Mouse (Mus musculus) right cerebral cortex, postnatal 25 days (tissue): Measurements from ENCODE around the gene Bend7.

ENCODE experiments used
- DNase-seq: peaks from one replicate; pipeline ENCODE4 v3.0.0; 2022

Bend7 gene

DNA sequence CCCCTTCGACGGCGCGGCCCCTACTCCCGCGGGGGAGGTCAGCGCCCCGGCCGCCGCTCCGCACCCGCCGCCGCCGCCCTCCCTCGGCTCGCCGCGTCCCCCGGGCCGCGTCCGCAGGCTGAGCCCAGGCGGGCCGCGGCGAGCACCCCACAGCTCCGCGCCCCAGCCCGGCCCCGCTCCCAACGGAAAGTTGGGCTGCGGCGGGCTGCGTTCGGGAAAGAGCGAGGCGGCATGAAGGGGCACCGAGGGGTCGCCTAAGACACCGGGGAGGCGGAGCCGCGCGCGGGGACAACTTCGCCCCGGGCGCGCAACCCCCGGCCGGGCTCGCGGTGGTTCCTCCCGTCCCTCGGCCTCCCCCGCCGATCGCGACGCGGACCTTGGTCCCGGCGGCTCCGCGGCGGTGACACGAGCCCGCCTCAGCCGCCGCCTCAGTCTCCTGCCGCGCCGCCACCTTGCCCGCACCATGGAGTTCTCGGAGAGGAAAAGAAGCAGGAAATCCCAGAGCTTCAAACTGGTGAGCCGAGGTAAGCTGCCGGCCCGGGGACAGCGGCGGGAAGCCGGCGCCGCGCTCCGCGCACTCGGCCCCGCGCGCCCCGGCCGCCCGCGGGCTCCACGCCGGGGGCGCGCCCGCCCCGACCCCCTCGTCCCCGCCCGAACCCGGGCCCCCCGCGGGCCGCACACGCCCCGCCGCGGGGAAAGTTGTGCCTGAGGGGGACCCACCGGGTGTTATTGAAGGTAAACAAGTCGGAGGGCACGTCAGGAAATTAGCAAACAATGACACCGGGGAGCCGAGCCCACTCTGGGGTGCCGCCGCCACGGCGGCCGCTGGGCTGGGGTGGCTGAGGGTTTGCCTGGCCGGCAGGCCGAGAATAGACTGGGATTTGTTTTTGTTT is at the start of gene Bend7:
TSS of gene Bend7 (plus strand) at position 63 of the 893 bp plus-strand sequence.
- DNase-seq = peak; percentile 21

DNA sequence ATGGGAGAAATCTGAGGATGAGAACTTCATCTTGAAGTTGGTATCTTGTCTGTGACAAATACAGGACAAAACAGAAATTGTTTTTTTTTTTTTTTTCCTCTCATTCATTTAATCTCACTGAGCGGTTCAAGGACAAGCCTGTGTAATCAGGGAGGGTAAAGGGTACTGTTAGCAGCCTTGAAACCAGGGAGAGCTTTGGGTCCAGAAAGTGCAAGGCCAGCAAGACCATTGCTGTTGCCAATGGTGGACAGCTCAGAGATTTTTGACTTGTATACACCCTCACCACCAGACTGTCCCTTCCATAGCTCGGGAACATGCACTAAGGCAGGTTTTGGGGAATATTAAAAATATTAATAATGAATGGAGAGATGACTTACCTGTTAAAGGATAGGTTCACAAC is 49.0 kb upstream of the Bend7 start:
- no peak for DNase-seq

- no peak for DNase-seq
These were observed 47.9 kb upstream of the Bend7 start for GRCm38 (mm10) chr2:4669701-4670100.

- DNase-seq = no peak
These were observed 46.0 kb upstream of the Bend7 start for GRCm38 (mm10) chr2:4671636-4672035.

DNA sequence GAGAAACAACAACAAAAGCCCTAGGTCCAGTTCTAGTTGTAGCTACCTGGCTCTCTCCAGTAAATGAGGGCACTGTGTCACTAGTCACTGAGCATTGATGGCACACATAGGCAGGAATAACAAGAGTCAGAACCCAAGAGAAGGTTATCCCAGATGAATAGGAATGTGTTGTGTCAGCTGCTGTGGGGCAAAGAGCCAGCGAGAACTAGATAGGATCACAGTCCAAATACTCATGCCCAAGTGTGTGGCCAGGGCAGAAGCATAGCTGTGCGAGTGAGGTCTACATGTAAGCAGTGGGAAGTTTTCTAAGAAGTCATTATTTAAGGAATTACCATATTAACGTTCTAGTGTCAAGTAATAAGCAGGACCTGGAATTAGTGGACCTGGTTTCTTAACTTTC is 37.7 kb upstream of the Bend7 start:
- no peak for DNase-seq

- no peak for DNase-seq
These were observed 6.4 kb upstream of the Bend7 start for GRCm38 (mm10) chr2:4711262-4711661.

- DNase-seq = peak; percentile 16
These were observed 406 bp upstream of the Bend7 start for GRCm38 (mm10) chr2:4717081-4717768.

GRCm38 (mm10) chr2:4723088-4723487 is 5.5 kb downstream of the Bend7 start:
- no peak for DNase-seq

DNA sequence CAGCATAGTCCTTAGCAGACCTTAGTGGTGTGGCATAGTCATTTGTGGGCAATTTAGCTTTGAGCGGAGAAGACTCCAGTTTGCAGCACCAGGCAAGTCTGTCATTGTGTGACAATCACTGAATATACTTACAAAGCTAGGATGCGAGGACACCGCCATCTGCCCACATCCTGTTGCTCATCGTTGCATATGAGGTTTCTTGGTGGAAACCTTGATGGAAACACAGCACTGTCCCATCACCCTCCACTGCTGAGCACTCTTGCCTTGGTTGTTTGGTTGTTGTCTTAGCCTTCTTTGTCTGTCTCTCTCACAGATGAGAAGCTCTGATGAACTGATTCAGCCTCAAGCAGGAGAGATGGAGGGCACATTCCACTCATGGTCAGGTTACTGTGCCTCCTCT is 12.5 kb downstream of the Bend7 start:
- DNase-seq = no peak

GRCm38 (mm10) chr2:4733971-4734370 is 16.3 kb downstream of the Bend7 start:
- DNase-seq = no peak

DNA sequence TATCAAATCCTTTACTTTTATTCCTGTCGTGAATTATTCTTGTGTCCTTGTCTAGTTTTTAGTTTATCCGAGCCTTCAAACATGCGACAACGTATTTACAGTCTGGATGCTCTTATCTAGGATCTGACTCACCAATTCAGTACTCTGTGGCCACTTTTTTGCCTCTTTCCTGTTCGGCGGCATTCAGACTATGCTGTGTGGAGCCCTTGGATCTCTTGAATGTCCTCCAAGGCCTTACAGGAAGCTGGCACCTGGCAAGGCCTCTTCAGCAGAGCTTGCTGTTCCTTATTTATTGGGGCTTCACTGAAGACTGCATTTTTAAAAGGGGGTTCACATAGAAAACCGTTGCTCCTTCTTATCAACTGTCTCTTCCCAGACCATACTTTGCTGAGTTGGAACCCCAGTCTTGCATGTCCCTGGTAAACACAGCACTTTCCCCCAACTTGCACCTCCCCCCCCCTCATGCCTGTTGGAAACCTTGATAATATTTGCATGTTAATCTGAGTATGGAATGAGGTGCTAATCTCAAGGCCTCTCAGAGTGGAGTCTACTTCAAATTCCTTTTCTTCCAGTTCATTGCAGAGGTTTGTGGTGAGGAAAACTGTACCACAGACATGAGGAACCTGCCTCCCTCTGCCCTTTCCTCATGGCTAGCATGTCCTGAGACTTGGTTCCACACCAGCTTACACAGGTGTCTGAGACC is 18.6 kb downstream of the Bend7 start:
- DNase-seq = no peak

GRCm38 (mm10) chr2:4736798-4737155 is 19.1 kb downstream of the Bend7 start:
- DNase-seq = no peak

DNA sequence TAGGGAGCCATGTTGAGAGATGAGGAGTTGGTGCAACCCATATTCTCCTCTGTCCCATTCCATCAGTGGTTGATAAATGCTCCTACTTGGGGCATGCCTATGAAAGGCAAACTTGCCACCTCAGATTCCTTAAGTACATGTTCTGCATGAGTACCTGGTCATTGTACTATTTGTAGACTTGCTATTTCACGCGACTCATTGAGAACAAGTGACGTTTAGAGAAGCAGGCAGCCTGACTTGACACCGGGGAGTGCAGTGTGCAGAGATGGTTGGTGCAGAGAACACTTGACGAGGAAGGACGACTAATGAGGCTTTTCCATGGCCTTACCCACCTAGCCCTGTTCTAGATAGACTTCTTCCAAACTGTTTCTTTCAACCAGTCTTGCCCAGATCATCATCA is 34.3 kb downstream of the Bend7 start:
- DNase-seq = no peak

DNA sequence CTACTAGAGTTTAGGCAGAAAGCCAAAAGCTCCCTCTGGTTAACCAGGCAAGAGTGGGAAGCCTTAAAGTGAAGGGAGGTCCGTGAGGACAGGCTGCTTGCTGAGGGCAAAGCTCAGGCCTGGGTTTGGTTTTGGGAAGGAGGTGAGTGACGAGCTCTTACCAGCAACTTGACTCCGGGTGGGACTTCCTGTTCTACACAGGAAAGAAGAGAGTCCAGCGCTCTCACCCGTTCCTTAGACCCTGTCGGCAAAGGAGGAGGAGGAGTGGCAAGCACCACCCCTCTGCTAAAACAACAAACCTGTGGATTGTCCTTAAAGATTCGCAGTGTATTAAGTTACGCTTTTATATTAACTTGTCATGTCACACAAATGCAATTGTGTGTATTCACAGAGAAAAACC is 38.1 kb downstream of the Bend7 start:
- no peak for DNase-seq

GRCm38 (mm10) chr2:4757218-4757617 is 39.6 kb downstream of the Bend7 start:
- no peak for DNase-seq

DNA sequence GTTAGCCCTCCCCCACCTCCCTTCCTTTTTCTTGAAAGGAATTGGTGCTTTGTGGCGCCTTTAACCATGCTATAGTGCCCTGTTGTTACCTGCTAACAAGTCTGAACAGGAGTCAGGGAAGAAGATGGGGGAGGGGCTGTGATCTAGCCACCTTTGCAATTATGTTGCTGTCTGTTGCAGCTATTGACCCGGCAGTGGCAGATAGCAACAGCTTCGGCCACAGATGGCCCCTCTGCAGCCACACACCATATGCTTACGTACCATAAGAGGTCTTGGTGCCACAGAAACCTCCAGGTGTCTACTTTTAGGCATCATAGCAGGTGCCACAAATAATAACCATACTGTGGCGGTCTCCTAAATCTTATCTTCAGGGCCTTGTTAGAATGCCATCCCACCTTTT is 43.1 kb downstream of the Bend7 start:
- DNase-seq = no peak

DNA sequence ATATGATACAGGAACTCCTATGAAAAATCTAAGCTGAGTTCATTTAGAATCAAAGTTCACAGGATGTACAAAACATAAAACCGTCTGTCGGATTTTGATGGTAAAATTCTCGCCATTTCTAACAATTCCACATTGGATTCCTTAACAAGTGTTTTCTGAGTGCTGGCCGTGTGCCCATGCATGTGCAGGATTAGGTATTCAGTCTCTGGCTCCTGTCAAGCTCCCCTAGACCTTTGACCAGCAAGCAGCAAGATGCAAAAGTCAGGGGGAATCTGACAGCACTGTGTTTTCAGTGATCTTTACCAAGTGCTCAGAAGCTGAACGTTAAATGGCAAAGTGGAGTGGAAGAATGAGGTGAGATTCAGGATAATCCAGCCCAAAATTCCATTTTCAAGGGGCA is 44.3 kb downstream of the Bend7 start:
- no peak for DNase-seq

GRCm38 (mm10) chr2:4764071-4764470 is 46.4 kb downstream of the Bend7 start:
- no peak for DNase-seq

GRCm38 (mm10) chr2:4770376-4770775 is 52.7 kb downstream of the Bend7 start:
- no peak for DNase-seq

DNA sequence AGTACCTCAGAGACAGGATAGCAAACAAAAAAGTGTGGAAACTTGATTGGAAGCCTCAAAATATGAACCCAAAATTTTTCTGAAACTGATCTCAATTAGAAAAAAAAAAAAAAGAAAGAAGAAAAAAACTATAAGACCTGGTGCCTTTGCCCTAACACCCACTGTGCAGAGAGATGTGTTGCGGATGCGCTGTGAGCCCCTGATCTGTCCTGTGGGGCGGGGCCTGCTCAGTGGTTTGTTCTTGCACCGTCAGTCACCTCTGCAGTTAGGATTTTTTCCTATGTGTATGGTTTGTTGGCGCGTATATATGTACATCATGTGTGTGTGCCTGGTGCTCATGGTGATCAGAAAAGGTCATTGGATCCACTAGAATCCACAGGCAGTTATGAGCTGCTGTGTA is 56.3 kb downstream of the Bend7 start:
- DNase-seq = no peak

DNA sequence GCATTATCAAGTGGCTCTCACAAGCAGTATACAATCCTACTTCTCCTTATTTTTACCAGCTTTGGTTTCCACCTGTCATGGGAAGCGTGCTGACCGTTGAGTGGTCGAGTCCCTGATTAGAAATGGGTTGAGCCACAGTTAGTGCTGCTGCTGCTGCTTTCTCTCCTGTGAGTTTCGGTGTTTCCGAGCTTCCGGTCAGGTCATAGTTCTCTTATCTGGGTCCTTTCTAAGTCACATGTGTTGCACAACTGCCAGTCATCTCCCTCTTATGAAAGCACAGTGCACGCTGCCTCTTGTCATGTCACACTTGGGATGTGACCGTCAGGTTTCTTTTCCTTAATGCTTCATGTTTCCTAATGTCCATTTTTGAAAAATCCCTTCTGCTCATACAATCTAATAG is 59.7 kb downstream of the Bend7 start:
- DNase-seq = no peak

DNA sequence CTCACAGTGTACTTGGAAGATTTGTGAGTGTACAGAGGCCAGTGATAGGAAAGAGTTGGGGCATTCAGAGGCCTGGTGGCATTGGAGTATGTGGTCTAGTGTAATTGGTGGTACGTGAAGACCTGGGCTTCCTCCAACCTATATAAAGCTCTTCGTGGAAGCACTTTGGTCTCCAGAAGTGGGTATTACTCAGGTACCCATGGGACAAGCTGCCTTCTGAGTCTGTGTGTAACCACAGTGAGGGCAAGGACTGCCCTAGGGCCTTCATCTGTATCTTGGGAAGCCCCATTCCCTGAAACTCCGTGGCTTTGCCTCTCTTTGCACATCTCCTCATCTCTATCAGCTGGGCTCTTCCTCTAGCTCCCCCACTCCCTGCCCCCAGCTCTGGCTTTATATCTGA is 64.0 kb downstream of the Bend7 start:
- DNase-seq = no peak

- no peak for DNase-seq
These were observed 64.8 kb downstream of the Bend7 start for GRCm38 (mm10) chr2:4782401-4782800.
